Mouse (Mus musculus): ENCODE measurements around the gene Gpx4.
"Not testable (repeated sequence)": the region's sequence is repeated elsewhere in the genome, so short reads cannot be mapped to it uniquely, and the experiment has no call there.

The Gpx4 gene

GRCm38 (mm10) chr10:80023758-80024157, 23.2 kb upstream of the Gpx4 start:
- DNase-seq (ENCODE audit: low read depth, low spot score): no peak

- DNase-seq (ENCODE audit: low read depth, low spot score): no peak
Observed at GRCm38 (mm10) chr10:80024229-80025043, 22.5 kb upstream of the Gpx4 start.

GRCm38 (mm10) chr10:80025044-80025347, 22.0 kb upstream of the Gpx4 start:
- DNase-seq (ENCODE audit: low read depth, low spot score): no peak

GRCm38 (mm10) chr10:80025463-80025862, 21.5 kb upstream of the Gpx4 start:
- no peak for DNase-seq (ENCODE audit: low read depth, low spot score)

- peak; percentile 88 for DNase-seq (ENCODE audit: low read depth, low spot score)
Observed at GRCm38 (mm10) chr10:80025889-80026288, 21.1 kb upstream of the Gpx4 start.

- DNase-seq (ENCODE audit: low read depth, low spot score): peak; percentile 94
Observed at GRCm38 (mm10) chr10:80027681-80028520, 19.1 kb upstream of the Gpx4 start.

GRCm38 (mm10) chr10:80028521-80028846, 18.5 kb upstream of the Gpx4 start:
- no peak for DNase-seq (ENCODE audit: low read depth, low spot score)

GRCm38 (mm10) chr10:80030191-80030590, 16.8 kb upstream of the Gpx4 start:
- DNase-seq (ENCODE audit: low read depth, low spot score): no peak

- DNase-seq (ENCODE audit: low read depth, low spot score): no peak
Observed at GRCm38 (mm10) chr10:80030736-80031135, 16.2 kb upstream of the Gpx4 start.

GRCm38 (mm10) chr10:80032799-80033480, 14.0 kb upstream of the Gpx4 start:
- DNase-seq (ENCODE audit: low read depth, low spot score): no peak

GRCm38 (mm10) chr10:80033511-80034391, 13.2 kb upstream of the Gpx4 start:
- DNase-seq (ENCODE audit: low read depth, low spot score): peak; percentile 83

GRCm38 (mm10) chr10:80035148-80035547, 11.8 kb upstream of the Gpx4 start:
- no peak for DNase-seq (ENCODE audit: low read depth, low spot score)

- no peak for DNase-seq (ENCODE audit: low read depth, low spot score)
Observed at GRCm38 (mm10) chr10:80035686-80036085, 11.3 kb upstream of the Gpx4 start.

GRCm38 (mm10) chr10:80036832-80037231, 10.1 kb upstream of the Gpx4 start:
- no peak for DNase-seq (ENCODE audit: low read depth, low spot score)

- DNase-seq (ENCODE audit: low read depth, low spot score): peak; percentile 98
Observed at GRCm38 (mm10) chr10:80039559-80039979, 7.4 kb upstream of the Gpx4 start, which contains the start of gene Polr2e. TSS of gene Polr2e (minus strand) at chr10:80039795.

- DNase-seq (ENCODE audit: low read depth, low spot score): not testable (repeated sequence)
Observed at GRCm38 (mm10) chr10:80041409-80042060, 5.4 kb upstream of the Gpx4 start.

- DNase-seq (ENCODE audit: low read depth, low spot score): no peak
Observed at GRCm38 (mm10) chr10:80044087-80044486, 2.9 kb upstream of the Gpx4 start.

GRCm38 (mm10) chr10:80045364-80045763, 1.6 kb upstream of the Gpx4 start:
- not testable (repeated sequence) for DNase-seq (ENCODE audit: low read depth, low spot score)

GRCm38 (mm10) chr10:80045766-80046165, 1.2 kb upstream of the Gpx4 start:
- DNase-seq (ENCODE audit: low read depth, low spot score): peak; percentile 93

- DNase-seq (ENCODE audit: low read depth, low spot score): no peak
Observed at GRCm38 (mm10) chr10:80048396-80048795, 1.4 kb downstream of the Gpx4 start.

GRCm38 (mm10) chr10:80048834-80049233, 1.9 kb downstream of the Gpx4 start:
- DNase-seq (ENCODE audit: low read depth, low spot score): peak; percentile 67
